Mouse (Mus musculus): ENCODE results near the gene 1810055G02Rik.

Gene 1810055G02Rik

DNA sequence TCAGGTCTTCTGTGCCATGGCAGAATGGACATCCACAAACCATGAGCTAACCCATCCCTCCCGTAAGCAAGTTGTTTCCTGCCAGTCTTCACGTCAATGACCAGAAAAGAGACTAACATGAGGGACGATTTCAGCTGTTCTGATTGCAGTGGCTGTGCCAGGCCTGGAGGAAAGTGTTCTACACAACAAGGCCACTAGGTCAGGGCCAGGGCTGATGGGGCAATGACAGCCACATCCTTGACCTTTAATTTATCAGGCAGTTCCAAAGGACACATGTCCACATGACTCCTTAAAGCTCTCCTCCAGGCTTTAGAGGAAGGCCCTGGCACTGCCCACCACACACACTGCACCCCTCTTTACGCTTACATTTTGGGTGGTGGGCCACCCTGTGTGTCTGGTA is 12.6 kb upstream of the 1810055G02Rik start:
- no peak for DNase-seq

DNA sequence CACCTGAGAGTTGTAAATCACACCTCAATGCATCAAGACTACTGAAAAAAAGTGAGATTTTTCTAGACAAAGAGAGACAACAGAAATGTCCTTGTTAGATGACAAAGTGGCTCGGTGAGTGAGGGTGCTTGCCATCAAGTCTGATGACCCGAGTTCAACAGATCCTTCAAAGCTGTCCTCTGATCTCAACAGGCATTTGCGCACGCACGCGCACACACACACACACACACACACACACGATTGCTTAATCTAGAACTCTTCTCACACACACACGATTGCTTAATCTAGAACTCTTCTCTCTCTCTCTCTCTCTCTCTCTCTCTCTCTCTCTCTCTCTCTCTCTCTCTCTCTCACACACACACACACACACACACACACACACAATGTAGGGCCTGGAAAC is 12.1 kb upstream of the 1810055G02Rik start:
- DNase-seq: no peak

DNA sequence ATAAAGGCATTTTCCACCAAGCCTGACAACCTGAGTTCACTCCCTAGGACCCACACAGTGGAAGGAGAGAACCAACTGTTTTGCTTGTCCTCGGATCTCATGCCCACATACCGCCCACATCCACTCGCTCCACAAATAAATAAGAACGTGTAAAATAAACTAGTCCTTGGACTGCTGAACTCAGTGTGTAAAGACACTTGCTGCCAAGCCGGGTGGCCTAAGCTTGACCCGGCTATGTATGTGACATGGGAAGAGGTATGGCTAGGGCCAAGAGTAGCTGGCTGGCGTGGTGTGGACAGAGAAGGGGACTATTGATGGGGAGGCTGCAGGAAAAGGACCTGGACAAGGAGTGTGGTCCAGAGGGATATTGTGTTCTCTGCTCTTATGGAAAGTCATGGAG is 10.1 kb upstream of the 1810055G02Rik start:
- no peak for DNase-seq

DNA sequence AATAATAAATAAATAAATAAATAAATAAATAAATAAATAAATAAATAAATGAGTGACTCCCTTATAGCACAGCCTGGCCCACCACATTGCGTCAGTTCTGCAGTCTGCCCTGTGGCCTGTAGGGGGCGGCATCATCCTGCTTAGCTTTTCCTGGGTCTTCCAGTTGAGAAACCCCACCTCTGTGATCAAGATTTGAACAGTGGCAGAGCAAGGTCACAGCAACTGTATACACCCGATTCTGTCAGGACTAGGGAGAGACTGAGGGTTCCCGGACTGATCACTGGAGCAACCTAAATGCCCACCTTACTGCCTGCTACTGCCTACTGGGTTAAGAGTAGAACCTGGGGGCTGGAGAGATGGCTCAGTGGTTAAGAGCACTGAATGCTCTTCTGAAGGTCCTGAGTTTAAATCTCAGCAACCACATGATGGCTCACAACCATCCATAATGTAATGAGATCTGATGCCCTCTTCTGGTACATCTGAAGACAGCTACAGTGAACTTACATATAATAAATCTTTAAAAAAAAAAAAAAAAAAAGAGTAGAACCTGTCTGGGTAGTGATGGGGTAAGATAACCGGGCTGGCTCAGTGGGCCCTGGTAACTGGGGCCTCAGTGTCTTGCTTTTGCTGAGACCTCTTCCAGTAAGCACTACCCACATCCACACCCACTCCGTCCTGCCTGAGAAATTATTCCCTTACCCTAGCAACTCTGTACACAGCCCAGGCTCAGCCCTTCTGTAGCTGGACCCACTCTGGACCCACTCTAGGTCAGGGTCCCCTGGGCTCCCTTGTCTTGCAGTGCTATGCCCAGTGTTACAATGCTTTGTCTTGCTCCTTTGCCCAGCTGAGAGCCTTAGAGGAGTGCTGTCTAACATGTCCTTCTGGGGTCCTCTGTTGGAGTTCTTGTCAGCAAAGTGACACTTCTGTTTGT is 8.3 kb upstream of the 1810055G02Rik start:
- peak; percentile 89 to 92 for DNase-seq

DNA sequence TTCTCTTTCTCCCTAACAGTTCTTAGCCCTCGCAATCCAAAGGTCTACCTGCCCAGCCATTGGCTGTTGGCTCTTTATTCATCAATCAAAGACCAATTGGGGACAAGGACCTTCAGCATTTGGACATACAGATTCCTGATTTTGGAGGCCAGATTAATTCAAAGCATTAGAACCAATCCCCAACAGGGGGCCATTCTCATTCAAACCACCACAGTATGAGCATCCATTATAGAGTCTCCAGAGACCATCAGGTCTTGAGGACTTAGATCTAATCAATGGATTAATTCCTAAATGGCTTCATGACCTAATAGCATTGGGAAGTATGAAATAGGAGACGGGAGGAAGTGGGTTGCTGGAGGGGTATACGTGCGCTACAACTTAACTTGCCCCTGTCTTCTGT is 5.6 kb upstream of the 1810055G02Rik start:
- no peak for DNase-seq

DNA sequence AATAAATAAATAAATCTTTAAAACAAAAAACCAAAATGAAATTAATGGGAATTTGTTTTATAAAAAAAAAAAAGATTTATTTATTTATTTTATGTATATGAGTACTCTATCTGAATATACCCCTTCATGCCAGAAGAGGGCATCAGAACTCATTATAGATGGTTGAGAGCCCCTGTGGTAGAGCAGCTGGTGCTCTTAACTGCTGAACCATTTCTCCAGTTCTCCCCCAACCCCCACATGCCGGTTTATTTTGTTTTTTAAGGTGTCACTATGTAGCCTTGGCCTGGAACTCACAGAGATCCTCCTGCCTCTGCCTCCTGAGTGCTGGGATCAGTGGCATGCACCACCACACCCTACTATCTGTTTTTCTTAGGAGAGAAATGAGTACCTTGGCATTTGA is 1.8 kb upstream of the 1810055G02Rik start:
- peak in 1 of 2 experiments; percentile 51 for DNase-seq

DNA sequence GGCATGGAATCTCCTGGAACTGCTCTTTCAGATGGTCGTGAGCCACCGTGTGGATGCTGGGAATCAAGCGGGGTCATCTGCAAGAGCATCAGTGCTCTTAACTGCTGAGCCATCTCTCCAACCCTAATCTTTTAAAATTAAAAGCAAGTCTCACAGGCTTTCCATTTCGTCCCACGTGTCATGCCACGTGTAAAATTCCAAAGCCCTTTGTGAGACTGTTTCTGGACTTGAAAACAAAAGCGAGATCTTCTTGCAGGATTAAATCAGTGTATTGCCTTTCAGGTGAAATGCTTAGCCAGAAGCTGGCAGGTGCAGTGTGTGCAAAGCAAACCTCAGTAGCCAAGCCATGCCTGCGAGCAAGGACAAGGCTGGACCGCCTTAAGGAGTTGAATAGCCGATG is 540 bp upstream of the 1810055G02Rik start:
- DNase-seq: peak in 1 of 2 experiments; percentile 29

DNA sequence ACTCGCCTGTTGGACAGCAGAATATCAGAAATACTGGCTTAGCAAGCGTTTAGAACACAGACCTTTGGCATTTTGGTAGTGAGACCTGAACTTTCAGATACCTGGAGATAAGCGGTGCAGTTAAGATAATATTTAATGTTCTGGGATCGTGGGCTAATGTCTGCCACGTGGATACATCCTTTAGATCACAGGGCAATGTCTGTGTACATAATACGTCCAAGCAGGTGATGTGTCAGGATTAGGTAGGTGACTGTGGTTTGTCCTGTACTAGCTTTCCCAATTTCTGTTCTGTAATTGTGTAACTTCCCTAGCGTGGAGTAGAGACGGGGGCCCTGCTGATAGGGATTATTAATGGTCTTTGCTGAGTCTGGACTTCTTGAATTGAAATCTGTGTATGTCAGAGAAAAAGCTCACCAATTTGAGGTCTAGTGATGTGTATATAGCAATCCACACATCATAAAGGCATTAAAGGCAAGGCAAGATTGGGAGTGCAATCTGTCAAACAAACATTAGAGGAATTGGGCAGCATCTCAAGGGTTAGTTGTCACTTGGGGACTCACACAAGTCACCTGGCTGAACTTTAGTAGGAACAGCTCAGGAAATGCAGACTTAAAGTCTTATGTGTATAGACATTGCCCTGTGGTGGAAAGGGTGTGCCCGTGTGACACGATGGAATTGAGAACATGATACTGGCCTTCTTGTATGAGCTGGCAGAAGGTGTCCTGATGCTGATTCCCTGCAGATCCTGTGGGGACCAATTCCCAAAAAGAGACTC is 1.1 kb downstream of the 1810055G02Rik start:
- no peak for DNase-seq

DNA sequence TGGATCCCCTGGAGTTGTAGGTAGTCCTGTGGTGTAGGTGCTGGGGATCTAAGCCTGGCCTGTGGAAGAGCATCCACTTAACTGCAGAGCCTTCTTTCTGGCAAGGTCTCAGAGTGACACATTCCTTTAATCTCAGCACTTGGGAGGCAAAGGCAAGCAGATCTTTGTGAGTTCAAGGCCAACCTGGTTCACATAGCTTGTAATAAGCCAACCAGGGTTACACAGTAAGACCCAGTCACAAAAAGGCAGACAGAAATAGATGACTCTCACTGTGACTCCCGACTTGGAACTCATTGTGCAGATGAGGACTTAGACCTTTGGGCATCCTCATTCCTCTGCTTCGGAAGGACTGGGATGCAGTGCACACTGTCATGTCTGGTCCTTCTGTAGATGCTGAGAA is 2.3 kb downstream of the 1810055G02Rik start:
- no peak for DNase-seq

DNA sequence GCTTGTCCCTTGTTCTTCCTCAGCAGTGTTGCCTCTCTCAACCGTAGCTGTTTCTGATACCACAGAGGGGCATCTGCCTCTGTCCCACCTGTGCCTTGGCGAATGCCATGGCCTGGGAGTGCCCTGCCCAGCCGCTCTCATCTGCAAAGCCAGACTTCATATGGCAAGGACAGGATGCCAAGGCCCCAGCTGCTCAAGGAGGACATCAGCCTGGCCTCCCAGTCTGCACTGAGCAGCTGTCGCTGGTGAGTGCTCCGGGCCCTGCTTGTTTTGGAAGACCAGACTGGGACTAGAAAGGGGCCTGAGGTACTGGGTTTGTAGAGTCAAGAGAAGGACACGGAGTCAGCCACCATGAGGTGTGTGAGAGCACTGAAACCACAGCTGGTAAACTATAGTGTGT is 6.3 kb downstream of the 1810055G02Rik start:
- DNase-seq: peak; percentile 77 to 85

DNA sequence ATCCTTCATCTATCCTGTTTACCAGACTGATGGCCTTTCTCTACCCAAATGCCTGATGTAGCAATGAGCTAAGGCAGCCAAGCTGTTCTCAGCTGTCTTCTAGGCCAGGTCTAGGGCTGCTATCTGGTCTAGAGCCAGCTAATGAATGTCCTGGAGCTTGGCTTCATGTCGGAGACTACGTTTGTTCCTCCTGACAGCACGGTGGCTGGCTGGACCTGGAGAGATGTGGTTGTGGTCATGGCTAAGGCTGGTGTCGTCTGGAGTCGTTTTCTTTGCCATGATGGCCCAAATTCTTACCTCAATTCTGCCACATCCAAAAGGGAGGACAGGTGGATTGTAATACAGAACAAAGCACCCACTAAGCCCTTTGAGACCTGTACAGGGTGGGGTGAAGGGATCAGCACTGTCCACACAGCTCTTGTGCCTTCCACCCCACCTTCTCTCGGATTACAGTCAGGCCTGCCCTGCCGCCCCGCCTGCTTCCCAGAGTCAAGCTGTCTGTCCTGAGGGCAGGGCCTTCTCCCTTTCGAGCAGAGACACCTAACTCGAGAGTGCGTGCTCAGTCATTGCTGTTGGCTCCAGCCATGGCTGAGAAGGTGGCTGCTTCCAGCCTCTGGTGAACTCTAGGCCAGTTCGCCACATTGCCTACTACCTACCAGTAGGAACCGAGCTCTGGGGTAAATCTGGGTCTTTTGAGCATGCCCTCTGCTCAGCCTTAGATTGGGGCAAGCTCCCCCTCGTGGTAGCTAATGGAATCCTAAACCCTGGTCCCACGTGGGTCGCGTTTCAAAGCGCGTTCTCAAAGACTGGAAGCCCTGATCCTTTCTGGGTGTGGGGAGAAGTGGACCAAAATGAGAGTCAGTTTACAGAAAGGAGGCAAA is 10.6 kb downstream of the 1810055G02Rik start:
- peak; percentile 84 to 88 for DNase-seq

DNA sequence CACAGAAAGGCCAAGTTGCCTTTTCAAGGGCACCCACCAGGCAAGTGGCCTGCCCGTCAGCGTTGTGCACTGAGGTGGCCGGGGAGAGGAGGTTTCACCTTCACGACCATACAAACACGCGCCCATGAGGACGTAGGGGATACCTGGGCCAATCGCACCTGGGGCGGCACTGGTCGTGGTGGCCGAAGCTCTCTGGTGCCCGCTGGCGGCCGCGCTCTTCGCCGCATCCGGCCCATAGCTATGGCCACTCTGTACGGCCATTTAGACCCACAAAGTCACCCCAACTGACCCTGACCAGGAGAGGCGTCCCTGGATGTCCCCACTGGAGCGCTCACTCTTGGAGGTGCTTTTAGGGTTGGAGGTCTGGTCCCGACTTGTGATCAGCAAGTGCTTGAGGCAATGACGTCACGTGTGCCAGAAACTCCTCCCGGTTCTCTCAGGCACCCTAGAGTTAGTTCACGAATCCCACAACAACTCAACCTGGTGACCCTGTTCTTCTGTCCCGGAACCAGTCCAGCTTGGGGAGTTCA is 11.3 kb downstream of the 1810055G02Rik start:
- DNase-seq: peak; percentile 82 to 86

DNA sequence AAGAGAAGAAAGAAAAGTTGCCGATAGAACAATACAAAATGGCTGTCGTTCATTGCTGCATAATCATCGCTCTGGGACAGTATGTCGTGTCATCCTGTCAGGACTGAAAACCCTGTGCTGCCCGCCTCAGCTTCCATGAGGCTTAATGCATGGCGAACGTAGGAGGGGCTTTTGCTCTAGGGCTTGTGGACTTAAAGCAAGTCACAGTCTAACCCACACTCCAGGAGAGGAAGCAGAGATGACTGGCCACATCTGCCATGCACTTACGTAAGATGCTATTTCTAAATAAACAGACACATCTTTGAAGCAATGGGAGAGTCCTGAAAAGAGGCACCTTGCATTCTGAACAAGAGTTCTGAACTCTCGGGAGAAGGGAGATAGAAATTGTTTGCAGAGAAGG is 15.1 kb downstream of the 1810055G02Rik start:
- no peak for DNase-seq

DNA sequence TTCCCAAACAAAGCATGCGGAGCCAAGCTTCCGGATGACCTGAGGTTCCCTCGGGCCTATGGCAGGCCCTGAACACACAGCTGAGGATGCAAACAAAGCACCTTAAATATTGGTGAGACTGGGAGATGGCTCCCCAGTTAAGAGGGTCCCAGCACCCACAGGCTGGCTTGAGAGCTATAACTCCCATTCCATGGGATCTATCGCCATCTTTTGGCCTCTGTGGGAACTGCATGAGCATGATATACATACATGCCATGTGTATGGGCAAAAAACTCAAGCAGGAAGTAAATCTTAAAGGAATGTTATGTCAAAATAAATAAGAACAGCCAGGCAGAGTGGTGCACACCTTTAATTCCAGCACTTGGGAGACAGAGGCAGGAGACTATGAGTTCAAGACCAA is 15.8 kb downstream of the 1810055G02Rik start:
- DNase-seq: peak; percentile 57 to 70

DNA sequence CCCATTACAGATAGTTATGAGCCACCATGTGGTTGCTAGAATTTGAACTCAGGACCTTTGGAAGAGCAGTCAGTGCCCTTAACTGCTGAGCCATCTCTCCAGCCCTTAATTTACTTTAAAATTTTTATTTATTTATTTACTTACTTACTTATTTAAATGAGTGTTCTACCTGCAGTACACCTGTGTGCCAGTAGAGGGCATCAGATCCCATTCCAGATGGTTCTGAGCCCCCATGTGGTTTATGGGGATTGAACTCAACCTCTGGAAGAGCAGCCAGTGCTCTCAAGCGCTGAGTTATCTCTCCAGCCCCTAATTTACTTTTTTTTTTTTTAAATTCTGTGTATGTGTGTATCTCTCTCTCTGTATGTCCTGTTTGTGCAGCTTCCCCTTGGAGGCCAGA is 16.7 kb downstream of the 1810055G02Rik start:
- peak; percentile 82 to 86 for DNase-seq

DNA sequence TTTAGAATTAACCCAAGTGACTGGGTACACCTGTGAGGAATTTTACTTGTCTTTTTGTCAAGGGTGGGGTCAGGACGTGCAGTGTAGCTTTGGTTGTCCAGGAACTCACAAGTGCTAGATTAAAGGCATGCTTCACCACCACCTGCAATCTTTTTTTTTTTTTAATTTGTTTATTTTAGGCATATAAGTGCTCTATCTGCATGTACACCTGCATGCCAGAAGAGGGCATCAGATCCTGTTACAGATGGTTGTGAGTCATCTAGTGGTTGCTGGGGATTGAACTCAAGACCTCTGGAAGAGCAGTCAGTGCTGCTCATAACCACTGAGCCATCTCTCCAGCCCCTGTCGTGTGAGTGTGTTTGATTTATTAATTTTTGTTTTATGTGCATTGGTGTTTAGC is 20.8 kb downstream of the 1810055G02Rik start:
- DNase-seq: no peak

DNA sequence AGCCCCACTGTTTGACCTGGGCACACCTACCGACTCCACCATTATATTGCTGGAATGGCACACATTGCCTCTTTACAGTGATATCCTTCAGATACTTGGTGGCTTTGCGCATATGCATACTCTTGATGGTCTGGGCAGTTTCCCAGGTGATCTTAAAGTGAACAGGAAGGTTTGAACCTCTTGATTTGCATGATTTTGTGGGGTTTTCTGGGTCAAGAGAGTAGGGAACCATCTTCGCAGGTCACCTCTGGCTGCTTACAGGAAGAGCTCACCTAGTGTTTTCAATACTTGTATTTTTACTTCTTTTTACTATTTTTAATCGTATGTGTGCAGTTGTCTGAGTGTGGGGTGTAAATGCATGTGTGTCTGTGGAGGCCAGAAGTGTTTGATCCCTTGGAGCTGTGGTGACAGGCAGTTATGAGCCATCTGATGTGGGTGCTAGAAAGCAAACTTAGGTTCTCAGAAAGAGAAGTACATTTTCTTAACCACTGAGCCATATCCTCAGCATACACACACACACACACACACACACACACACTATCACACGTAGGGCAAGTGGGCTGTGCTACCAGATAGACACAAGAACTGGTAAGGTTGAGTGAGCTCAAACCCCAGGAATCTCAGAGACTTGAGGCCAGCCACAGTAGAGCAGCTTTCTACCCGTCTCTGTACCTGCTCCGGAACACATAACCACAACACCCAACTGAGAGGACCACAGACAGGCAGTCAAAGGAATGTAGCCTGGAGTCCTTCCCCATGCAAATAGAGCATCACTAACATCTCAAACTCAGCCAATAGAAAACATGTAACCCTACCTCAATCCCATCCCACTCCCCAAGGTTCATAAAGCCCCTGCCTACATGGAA is 22.9 kb downstream of the 1810055G02Rik start:
- no peak for DNase-seq

DNA sequence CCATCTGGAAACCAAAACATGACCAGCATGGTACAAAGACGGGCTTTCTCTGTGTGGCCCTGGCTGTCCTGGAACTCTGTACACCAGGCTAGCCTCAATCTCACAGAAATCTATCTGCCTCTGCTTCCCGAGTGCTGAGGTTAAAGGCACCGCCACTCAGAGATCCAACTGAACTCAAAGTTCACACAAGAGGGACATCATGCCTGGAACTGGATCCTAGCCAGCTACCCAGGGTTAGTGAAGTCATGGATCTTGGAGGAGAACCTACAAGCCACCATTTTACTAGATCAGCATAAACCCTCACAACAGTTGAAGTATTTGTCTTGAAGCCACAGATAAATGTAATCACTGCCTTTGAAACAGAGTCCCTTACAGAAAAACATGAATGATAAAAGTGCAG is 27.9 kb downstream of the 1810055G02Rik start:
- DNase-seq: no peak

DNA sequence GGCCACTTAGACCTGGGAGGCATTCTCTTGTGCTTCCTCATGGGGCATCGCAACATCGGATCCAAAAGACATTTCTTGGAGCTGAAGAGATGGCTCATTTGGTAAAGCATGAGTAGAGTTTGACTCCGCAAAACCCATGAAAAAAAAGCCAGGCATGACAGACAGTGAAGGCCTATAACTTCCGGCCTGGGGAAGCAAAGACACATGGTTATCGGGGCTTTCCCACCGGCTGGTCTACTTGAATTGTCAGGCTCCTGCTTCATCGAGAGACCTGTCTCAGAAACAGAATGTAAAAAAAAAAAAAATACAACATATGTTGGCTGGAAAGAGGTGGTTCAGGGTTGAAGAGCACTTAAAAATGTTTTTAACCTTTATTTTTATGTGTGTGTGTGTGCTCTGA is 31.6 kb downstream of the 1810055G02Rik start:
- no peak for DNase-seq

DNA sequence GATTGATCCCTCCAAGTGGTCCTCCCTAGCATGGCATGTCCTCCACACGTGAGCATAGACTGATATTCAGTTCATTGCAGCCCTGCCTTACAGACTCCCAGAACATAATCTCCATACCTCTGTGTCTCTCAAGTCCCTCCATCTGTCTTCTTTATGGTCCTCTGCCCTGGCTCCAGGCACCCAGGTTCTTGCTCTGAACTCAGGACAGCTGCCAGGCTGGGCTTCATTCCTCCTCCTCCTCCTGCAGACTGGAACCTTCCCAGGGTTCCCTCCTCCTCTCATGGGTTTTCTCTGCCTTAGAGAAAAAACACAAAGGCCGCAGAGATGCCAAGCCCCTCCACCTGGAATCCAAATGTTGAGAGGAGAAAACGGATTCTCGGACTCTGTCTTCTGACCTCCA is 34.6 kb downstream of the 1810055G02Rik start:
- DNase-seq: peak; percentile 77 to 84

DNA sequence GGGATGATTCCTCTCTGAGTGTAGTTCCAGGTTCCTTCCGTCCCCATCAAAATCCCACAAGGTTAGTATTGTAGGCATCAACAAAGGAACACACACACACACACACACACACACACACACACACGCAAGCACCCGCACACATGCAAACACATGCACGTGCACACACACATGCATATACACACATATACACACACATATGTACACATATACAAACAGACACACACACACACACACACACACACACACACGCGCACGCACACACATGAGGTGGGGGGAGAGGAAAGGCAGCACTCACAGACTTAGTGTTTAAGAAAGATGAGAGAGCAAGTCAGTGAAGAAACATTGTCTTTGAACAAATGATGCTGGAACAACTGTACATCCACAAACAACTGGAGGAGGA is 35.3 kb downstream of the 1810055G02Rik start:
- DNase-seq: peak; percentile 33 to 44

All from cerebellum, postnatal 10 days (tissue).